Mouse (Mus musculus): Measurements from ENCODE around the gene Cish. TPM values are rescaled to one million over a fixed set of nuclear protein-coding genes. Genes with fewer than 3 reads are reported as not detected.
A peak's percentile ranks its signal among the peaks of the same experiment; 100 is the strongest.

The Cish gene
- polyA plus RNA-seq, 1 experiment from 2014 or later = 6.5 TPM

GRCm38 (mm10) chr9:107327879-107328620 lies 32.2 kb downstream of the Cish start:
- ATAC-seq (replicated peaks; ENCODE audit: low FRiP score) (no peak), DNase-seq (ENCODE audit: low spot score) (no peak)
- H3K9ac ChIP-seq (ENCODE audit: low read length) = no peak overlapping the region
- no peaks in the 10 kb centered on the region for H3K9me3 ChIP-seq (ENCODE audit: control insufficient read depth, low read length)
- H3K4me1 ChIP-seq (replicated peaks; ENCODE audit: control insufficient read depth, insufficient read depth, low read length) = no peaks in the 10 kb centered on the region
- no peak overlapping the region for H3K4me2 ChIP-seq (ENCODE audit: low read depth, low read length, severe bottlenecking)
- H3K36me3 ChIP-seq (ENCODE audit: control insufficient read depth, insufficient read depth, low read length) = no peaks in the 10 kb centered on the region
- WGBS = 92% methylated on average over 16 of the region's 16 CpGs
- no peak overlapping the region for H3K27ac ChIP-seq (ENCODE audit: low read depth, low read length)
- H3K4me3 ChIP-seq (ENCODE audit: low read depth, low read length) = no peak overlapping the region
- H3K27me3 ChIP-seq (ENCODE audit: control insufficient read depth, insufficient read depth, low read length) = no peaks in the 10 kb centered on the region

- Histone ChIP-seq H3K9ac (ENCODE audit: low read length) (no peak overlapping the region), H3K27me3 (ENCODE audit: control insufficient read depth, insufficient read depth, low read length) (no peaks in the 10 kb centered on the region), H3K4me3 (ENCODE audit: low read depth, low read length) (no peak overlapping the region), H3K4me2 (ENCODE audit: low read depth, low read length, severe bottlenecking) (no peak overlapping the region), H3K27ac (ENCODE audit: low read depth, low read length) (no peak overlapping the region), H3K36me3 (ENCODE audit: control insufficient read depth, insufficient read depth, low read length) (no peaks in the 10 kb centered on the region), H3K9me3 (ENCODE audit: control insufficient read depth, low read length) (no peaks in the 10 kb centered on the region), H3K4me1 (replicated peaks; ENCODE audit: control insufficient read depth, insufficient read depth, low read length) (no peaks in the 10 kb centered on the region)
- ATAC-seq (replicated peaks; ENCODE audit: low FRiP score) = no peak
- DNase-seq (ENCODE audit: low spot score) = no peak
- WGBS = 84% methylated on average over 6 of the region's 6 CpGs
Measured at GRCm38 (mm10) chr9:107330791-107331190, 35.0 kb downstream of the Cish start.

GRCm38 (mm10) chr9:107333686-107334085 lies 37.9 kb downstream of the Cish start:
- H3K27ac ChIP-seq (ENCODE audit: low read depth, low read length) = no peak overlapping the region
- no peak overlapping the region for H3K9ac ChIP-seq (ENCODE audit: low read length)
- WGBS = 81% methylated on average over 2 of the region's 2 CpGs

GRCm38 (mm10) chr9:107334356-107334755 lies 38.5 kb downstream of the Cish start:
- Histone ChIP-seq H3K36me3 (ENCODE audit: control insufficient read depth, insufficient read depth, low read length) (no peaks in the 10 kb centered on the region), H3K4me1 (replicated peaks; ENCODE audit: control insufficient read depth, insufficient read depth, low read length) (no peaks in the 10 kb centered on the region; the same call in 1 of the 2 replicates), H3K4me2 (ENCODE audit: low read depth, low read length, severe bottlenecking) (no peak overlapping the region), H3K9me3 (ENCODE audit: control insufficient read depth, low read length) (no peaks in the 10 kb centered on the region), H3K27ac (ENCODE audit: low read depth, low read length) (no peak overlapping the region), H3K27me3 (ENCODE audit: control insufficient read depth, insufficient read depth, low read length) (no peaks in the 10 kb centered on the region), H3K4me3 (ENCODE audit: low read depth, low read length) (no peak overlapping the region), H3K9ac (ENCODE audit: low read length) (no peak overlapping the region)
- WGBS = 87% methylated on average over 6 of the region's 6 CpGs
- ATAC-seq (replicated peaks; ENCODE audit: low FRiP score) (no peak), DNase-seq (ENCODE audit: low spot score) (no peak)

More at GRCm38 (mm10) chr9:107333686-107334085, 37.9 kb downstream of the Cish start:
- Histone ChIP-seq H3K4me1 (replicated peaks; ENCODE audit: control insufficient read depth, insufficient read depth, low read length) (no peaks in the 10 kb centered on the region), H3K9me3 (ENCODE audit: control insufficient read depth, low read length) (no peaks in the 10 kb centered on the region), H3K36me3 (ENCODE audit: control insufficient read depth, insufficient read depth, low read length) (no peaks in the 10 kb centered on the region), H3K27me3 (ENCODE audit: control insufficient read depth, insufficient read depth, low read length) (no peaks in the 10 kb centered on the region), H3K4me2 (ENCODE audit: low read depth, low read length, severe bottlenecking) (no peak overlapping the region), H3K4me3 (ENCODE audit: low read depth, low read length) (no peak overlapping the region)
- DNase-seq (ENCODE audit: low spot score) = no peak
- no peak for ATAC-seq (replicated peaks; ENCODE audit: low FRiP score)

- WGBS = 92% methylated on average over 5 of the region's 5 CpGs
- H3K9ac ChIP-seq (ENCODE audit: low read length) = no peak overlapping the region
- H3K27me3 ChIP-seq (ENCODE audit: control insufficient read depth, insufficient read depth, low read length) = no peaks in the 10 kb centered on the region
- H3K4me2 ChIP-seq (ENCODE audit: low read depth, low read length, severe bottlenecking) = no peak overlapping the region
- ATAC-seq (replicated peaks; ENCODE audit: low FRiP score) (no peak), DNase-seq (ENCODE audit: low spot score) (no peak)
- H3K9me3 ChIP-seq (ENCODE audit: control insufficient read depth, low read length) = no peaks in the 10 kb centered on the region
- H3K4me1 ChIP-seq (replicated peaks; ENCODE audit: control insufficient read depth, insufficient read depth, low read length) = no peaks in the 10 kb centered on the region; the same call in 1 of the 2 replicates
- no peak overlapping the region for H3K4me3 ChIP-seq (ENCODE audit: low read depth, low read length)
- H3K36me3 ChIP-seq (ENCODE audit: control insufficient read depth, insufficient read depth, low read length) = no peaks in the 10 kb centered on the region
- no peak overlapping the region for H3K27ac ChIP-seq (ENCODE audit: low read depth, low read length)
Measured at GRCm38 (mm10) chr9:107335046-107335445, 39.2 kb downstream of the Cish start.

GRCm38 (mm10) chr9:107335909-107336308 lies 40.1 kb downstream of the Cish start:
- Histone ChIP-seq H3K27ac (ENCODE audit: low read depth, low read length) (no peak overlapping the region), H3K4me1 (replicated peaks; ENCODE audit: control insufficient read depth, insufficient read depth, low read length) (no peaks in the 10 kb centered on the region; the same call in 1 of the 2 replicates), H3K9me3 (ENCODE audit: control insufficient read depth, low read length) (no peaks in the 10 kb centered on the region), H3K9ac (ENCODE audit: low read length) (no peak overlapping the region), H3K4me3 (ENCODE audit: low read depth, low read length) (no peak overlapping the region), H3K4me2 (ENCODE audit: low read depth, low read length, severe bottlenecking) (no peak overlapping the region), H3K36me3 (ENCODE audit: control insufficient read depth, insufficient read depth, low read length) (no peaks in the 10 kb centered on the region), H3K27me3 (ENCODE audit: control insufficient read depth, insufficient read depth, low read length) (no peaks in the 10 kb centered on the region)
- 13% methylated on average over 5 of the region's 5 CpGs for WGBS
- DNase-seq (ENCODE audit: low spot score) = peak; percentile 82
- ATAC-seq (replicated peaks; ENCODE audit: low FRiP score) = no peak

- DNase-seq (ENCODE audit: low spot score) (no peak), ATAC-seq (replicated peaks; ENCODE audit: low FRiP score) (no peak)
- 92% methylated on average over 6 of the region's 6 CpGs for WGBS
- no peaks in the 10 kb centered on the region; the same call in 1 of the 2 replicates for H3K4me1 ChIP-seq (replicated peaks; ENCODE audit: control insufficient read depth, insufficient read depth, low read length)
- H3K27ac ChIP-seq (ENCODE audit: low read depth, low read length) = no peak overlapping the region
- H3K9ac ChIP-seq (ENCODE audit: low read length) = no peak overlapping the region
- no peak overlapping the region for H3K4me3 ChIP-seq (ENCODE audit: low read depth, low read length)
- no peaks in the 10 kb centered on the region for H3K9me3 ChIP-seq (ENCODE audit: control insufficient read depth, low read length)
- no peak overlapping the region for H3K4me2 ChIP-seq (ENCODE audit: low read depth, low read length, severe bottlenecking)
- no peaks in the 10 kb centered on the region for H3K27me3 ChIP-seq (ENCODE audit: control insufficient read depth, insufficient read depth, low read length)
- no peaks in the 10 kb centered on the region for H3K36me3 ChIP-seq (ENCODE audit: control insufficient read depth, insufficient read depth, low read length)
Measured at GRCm38 (mm10) chr9:107336386-107336785, 40.6 kb downstream of the Cish start.

- Histone ChIP-seq H3K4me2 (ENCODE audit: low read depth, low read length, severe bottlenecking) (peak within 1 kb of the TSS; percentile 89), H3K9ac (ENCODE audit: low read length) (peak within 1 kb of the TSS; percentile 79), H3K4me1 (replicated peaks; ENCODE audit: control insufficient read depth, insufficient read depth, low read length) (no peaks in the 10 kb centered on the region; the same call in 1 of the 2 replicates), H3K27me3 (ENCODE audit: control insufficient read depth, insufficient read depth, low read length) (no peaks in the 10 kb centered on the region; the same call in 1 of the 2 replicates), H3K9me3 (ENCODE audit: control insufficient read depth, low read length) (no peaks in the 10 kb centered on the region), H3K36me3 (ENCODE audit: control insufficient read depth, insufficient read depth, low read length) (no peaks in the 10 kb centered on the region), H3K27ac (ENCODE audit: low read depth, low read length) (no peak within 1 kb of the TSS), H3K4me3 (ENCODE audit: low read depth, low read length) (peak within 1 kb of the TSS; percentile 57)
- peak; percentile 89 for DNase-seq (ENCODE audit: low spot score)
- WGBS = 6% methylated on average over 30 of the region's 30 CpGs
- peak; percentile 64 for ATAC-seq (replicated peaks; ENCODE audit: low FRiP score)
Measured at GRCm38 (mm10) chr9:107338172-107338883, 42.5 kb downstream of the Cish start, which contains the start of gene Hemk1. Gene Hemk1 (minus strand): TSS chr9:107338350.

Measured in forebrain, embryonic 11.5 days (tissue).